Mouse (Mus musculus) thymus, adult 2 months (tissue): Measurements from ENCODE around the gene Mgmt.

Source experiments
- CTCF ChIP-seq: fragments of 200-500 bp; IDR thresholded peaks from 2 replicates; pipeline ENCODE4 v1.5.1; 2012; ENCODE audit warnings: mild to moderate bottlenecking, control low read depth, low read length, moderate library complexity, borderline replicate concordance; ENCODE audit not compliant: control insufficient read depth, poor library complexity, insufficient read depth; ENCODE audit errors: extremely low read depth
- POLR2A ChIP-seq: fragments of 200-500 bp; IDR thresholded peaks from 2 replicates; pipeline ENCODE4 v1.6.1; 2012; ENCODE audit warnings: mild to moderate bottlenecking, low read length, control low read depth, moderate library complexity; ENCODE audit not compliant: control insufficient read depth, poor library complexity, insufficient read depth; ENCODE audit errors: extremely low read depth

- no peak for TF ChIP-seq CTCF
- no peak for TF ChIP-seq POLR2A
Observed at GRCm38 (mm10) chr7:137054343-137054742, 159.9 kb downstream of the Mgmt start.
